Mouse (Mus musculus) left cerebral cortex, postnatal 10 days (tissue): ENCODE measurements around the gene Iqce. TPM values are rescaled to one million over a fixed set of nuclear protein-coding genes. Genes with fewer than 3 reads are reported as not detected.

Source experiments
- DNase-seq, 2 experiments: peaks; one replicate each; pipeline ENCODE4 v3.0.0; 2021 to 2022; ENCODE audit warnings: low spot score in 2 of 2, mixed read lengths in 1 of 2; ENCODE audit errors: extremely low spot score in 1 of 2
- intact Hi-C: fragments of 180-260 bp; cut with DNase I; formaldehyde crosslinking; loops from one replicate; pipeline ENCODE4 v1.15.1; 2025
- total RNA-seq, 2 experiments: library from RNA; stranded (reverse); gene quantifications; 2 replicates each; pipeline ENCODE4 v1.2.3; 2021

Iqce gene
- total RNA-seq: 10 to 100 TPM; 50.8 to 60.9 TPM

DNA sequence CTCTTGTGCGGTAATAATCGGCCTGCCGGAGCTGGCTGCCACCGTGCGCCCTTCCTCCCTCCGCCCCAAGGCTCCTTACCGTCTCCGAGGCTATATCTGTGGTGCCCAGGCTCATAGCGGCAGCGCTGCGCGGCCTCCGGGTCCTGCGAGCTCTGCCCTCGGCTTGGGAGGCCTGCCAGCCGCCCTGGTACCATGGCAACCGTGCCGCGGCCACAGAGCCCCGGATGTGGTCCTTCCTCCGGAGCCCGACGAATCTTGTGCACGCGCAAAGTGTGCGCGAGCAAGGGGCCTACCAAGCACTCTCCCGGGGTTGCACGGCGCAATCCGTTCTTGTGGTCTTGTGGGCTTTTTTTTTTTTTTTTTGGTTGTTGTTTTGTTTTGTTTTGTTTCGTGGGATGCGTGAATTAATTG lies at the start of gene Iqce:
Gene Iqce, minus strand, starts transcription at position 276 of the 411 bp plus-strand sequence.
- intact Hi-C loops: no loop called here
- peak; percentile 93 to 97 for DNase-seq

DNA sequence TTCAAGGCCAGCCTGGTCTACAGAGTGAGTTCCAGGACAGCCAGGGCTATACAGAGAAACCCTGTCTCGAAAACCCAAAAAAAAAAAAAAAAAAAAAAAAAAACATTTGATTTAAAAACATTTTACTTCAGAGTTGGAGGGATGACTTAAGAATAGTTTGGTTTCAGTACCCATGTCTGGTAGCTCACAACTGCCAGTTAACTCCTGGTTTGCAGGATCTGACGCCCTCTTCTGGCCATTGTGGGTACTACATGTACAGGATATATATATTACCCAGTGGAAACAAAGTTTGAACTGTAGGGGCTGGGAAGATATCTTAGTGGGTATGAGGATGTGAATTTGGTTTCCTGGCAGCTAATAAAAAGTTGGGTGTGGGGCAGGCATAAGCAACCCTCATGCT lies 48.7 kb upstream of the Iqce start:
- intact Hi-C loops: loop anchor here (5.0 kb wide), 1 partner anchor 214 kb away; no protein-coding TSS in a partner anchor
- no peak for DNase-seq

DNA sequence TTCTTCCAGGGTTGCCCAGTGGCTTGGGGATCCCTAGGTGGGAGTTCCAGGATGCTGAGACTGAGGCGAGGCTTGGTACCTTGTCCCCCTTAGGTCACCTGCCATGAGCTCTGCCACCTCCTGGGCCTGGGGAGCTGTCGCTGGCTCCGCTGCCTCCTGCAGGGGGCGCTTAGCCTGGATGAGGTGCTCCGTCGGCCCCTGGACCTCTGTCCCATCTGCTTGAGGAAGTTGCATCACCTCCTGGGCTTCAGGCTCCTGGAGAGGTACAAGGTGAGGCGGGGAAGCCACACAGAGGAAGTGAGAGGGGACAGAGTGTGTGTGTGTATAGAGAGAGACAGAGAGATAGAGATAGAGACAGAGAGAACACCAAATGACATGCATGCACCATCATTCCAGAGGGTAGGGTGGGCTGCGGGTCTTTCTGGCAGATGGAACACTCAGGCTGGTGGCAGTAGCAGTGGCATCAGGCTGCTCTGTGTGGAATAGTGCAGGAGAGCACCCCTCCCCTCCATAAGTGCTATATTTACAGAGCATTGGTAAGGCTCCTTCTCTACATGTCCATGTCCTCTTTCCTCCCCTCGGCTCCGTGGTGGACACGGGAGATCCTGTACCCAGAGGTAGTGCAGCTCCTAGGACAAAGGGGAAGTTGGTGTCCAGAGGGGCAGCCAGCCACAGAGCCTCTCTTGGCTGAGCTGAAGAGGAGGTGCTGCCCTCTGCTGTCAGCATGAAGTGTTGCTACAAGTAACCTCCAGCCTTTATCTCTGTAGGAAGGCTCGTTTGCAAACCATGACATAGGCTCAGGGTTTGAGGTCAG lies 47.1 kb upstream of the Iqce start:
- intact Hi-C loops: no loop called here
- DNase-seq: peak in 1 of 2 experiments; percentile 84

DNA sequence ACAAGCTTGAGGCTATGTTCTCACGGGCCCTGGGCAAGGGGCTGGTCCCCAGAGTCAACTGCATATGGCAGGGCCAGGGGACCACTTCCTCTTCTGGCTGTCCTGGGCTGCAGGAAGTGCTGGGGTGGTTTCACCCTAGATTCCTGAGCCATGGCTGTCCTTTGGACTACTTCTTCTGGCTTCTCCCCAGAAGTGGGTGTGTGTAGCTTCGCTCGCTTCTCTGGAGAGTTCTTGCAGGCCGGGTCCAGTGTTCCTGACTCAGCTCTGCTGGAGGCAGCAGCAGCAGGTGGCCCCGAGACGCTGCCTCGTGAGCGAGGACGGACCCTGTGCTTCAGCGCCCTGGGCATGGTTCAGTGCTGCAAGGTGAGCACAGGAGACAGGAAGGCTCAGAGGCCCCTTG lies 46.2 kb upstream of the Iqce start:
- no peak for DNase-seq
- intact Hi-C loops: no loop called here

DNA sequence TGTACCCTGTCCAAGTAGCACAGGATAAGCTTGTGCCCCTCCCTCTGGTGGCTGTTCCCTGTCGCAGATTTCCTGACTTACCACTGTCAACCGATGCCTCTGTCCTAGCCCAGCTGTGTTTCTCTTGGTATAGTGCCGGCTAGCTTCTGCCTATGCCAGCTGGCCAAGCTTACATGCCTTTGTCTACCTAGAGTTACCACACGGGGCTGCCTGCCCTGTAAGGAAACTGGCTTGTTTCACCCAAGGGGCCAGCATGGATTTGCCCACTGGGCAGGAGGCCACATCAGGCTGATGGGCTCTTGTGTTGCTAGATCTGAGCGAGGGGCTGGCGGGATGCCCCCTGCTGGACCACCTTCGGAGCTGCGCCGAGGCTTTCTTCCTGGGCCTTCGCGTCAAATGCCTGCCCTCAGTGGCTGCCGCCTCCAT lies 41.5 kb upstream of the Iqce start:
- intact Hi-C loops: loop anchor here (5.0 kb wide), 1 partner anchor 36 kb away; the partner anchor contains the start of gene Brat1
- DNase-seq: no peak

DNA sequence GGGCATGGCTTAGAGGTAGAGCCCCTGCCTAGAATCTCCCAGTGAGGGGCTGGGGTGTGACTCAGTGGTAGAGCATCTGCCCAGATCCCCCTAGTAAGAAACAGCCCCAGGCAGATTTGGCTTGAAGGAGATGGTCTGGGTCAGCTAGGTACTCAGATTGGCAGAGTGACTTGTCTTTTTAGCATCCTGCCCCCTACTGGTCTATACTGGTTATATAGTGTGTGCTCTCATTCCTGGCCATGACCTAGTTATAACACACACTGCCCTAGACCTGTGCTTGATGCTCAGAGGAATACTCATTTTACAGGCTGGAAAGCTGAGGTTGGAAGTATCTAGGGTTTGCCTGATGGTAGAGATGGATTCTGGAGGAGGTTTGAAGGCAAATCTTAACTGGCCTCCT lies 39.7 kb upstream of the Iqce start:
- intact Hi-C loops: loop anchor here (5.0 kb wide), 1 partner anchor 35 kb away; the partner anchor contains the start of gene Brat1
- DNase-seq: no peak

DNA sequence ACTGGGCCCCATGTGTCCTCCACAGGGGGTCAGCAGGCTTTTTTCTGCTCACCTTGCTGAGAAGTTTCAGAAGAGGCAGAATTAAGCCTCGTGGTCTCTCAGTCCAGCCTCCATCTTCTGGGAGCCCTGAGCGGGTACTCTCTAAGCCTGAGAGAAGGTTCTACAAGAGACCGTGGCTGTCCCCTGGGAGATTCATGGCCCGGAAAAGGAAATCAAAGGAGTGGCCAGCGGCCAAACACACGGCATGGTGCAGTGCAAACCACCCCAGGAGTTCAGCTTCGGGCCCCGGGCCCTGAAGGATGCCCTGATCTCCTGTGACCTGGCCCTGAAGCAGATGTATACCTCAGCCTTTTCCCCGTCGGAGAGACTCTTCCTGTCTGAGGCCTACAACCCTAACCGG lies 38.9 kb upstream of the Iqce start:
- peak in 1 of 2 experiments; percentile 74 for DNase-seq
- intact Hi-C loops: loop anchor here (5.0 kb wide), 1 partner anchor 34 kb away; the partner anchor contains the start of gene Brat1

DNA sequence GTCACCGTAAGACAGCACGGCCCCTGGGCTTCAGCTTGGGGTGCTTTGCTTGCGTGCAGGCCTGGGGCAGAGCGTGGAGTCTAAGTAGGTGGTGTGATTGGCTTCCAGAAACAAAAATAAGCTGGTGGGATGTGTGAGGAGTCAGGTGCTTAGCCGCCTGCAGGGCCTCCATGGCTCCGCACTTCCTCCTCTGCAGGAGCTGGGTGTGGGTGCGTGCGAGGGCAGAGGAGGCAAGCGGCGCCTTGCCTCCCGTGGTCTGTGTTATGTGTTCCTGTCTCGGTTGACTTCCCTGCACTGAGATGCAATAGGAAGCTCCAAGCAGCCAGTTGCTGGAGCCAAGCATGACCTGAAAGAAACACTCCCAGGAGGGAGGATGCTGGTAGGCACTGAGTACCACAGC lies 37.6 kb upstream of the Iqce start:
- intact Hi-C loops: loop anchor here (5.0 kb wide), 1 partner anchor 33 kb away; the partner anchor contains the start of gene Brat1
- DNase-seq: no peak

DNA sequence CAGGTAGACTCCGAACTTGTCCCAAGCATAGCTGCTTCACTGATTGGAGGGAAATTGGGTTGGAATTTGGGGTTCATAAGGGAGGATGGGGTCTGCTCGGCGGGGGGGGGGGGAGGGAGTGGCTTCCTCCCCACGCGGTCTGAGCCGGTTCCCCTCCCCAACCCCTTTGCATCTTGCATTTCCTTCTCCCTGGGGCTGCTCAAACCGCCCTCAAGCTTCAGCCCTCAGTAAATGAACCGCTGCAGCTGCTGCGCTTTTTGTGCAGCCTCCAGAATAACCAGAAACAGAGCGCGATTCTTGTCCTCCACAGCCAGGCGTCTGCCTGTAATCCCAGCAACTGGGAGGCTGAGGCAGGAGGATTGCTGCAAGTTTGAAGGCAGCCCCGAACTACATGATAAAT lies 34.0 kb upstream of the Iqce start:
- intact Hi-C loops: no loop called here
- DNase-seq: no peak

DNA sequence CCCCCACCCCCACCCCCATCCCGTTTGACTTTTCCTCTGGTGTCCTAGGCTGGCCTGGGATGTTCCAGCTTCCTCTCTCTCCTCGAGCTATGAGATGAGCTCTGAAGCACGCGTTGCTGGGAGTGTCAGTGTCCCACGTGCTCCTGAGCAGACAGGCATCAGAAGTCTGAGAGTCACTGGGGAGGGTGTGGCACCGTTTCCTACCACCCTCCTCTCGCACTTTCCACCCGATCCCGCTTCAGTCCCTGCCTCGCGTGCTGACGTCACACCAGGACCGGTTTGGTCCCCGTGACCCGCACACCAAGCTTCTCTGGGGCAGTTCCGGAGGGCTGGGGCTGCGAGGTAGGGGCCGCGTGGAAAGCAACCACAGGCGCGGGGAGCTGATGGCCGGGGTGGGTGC lies 33.1 kb upstream of the Iqce start:
- intact Hi-C loops: no loop called here
- no peak for DNase-seq

DNA sequence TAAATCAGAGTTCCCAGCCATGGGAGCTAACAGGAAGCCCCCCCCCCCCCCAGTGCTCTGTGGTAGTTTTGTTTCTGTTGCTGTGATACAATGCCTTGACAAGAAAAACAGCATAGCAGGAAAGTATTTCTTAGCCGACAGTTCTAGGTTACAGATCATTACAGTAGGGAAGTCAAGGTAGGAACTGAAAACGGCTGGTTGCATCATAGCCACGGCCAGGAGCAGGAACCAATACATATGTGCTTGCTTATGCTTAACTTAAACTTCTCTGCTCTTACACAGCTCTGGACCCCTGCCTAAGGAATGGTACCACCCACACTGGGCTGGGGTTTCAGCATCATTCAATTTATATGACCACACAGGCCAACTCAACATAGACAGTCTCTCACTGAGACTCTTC lies 31.2 kb upstream of the Iqce start:
- DNase-seq: no peak
- intact Hi-C loops: no loop called here

DNA sequence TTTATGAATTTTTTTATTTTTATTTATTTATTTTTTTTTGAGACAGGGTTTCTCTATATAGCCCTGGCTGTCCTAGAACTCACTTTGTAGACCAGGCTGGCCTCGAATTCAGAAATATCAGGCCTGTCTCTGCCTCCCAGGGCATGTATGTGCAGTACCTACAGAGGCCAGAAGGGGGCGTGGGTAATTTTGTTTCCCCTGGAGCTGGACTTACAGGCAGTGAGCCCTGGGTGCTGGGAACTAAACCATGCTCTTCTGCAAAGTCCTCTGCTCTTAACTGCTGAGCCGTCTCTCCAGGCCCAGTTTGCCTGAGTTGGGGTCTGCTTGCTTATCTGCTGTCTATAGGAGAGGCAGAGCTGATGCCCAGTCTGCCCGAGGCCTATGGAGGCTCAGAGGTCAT lies 30.0 kb upstream of the Iqce start:
- intact Hi-C loops: no loop called here
- no peak for DNase-seq

DNA sequence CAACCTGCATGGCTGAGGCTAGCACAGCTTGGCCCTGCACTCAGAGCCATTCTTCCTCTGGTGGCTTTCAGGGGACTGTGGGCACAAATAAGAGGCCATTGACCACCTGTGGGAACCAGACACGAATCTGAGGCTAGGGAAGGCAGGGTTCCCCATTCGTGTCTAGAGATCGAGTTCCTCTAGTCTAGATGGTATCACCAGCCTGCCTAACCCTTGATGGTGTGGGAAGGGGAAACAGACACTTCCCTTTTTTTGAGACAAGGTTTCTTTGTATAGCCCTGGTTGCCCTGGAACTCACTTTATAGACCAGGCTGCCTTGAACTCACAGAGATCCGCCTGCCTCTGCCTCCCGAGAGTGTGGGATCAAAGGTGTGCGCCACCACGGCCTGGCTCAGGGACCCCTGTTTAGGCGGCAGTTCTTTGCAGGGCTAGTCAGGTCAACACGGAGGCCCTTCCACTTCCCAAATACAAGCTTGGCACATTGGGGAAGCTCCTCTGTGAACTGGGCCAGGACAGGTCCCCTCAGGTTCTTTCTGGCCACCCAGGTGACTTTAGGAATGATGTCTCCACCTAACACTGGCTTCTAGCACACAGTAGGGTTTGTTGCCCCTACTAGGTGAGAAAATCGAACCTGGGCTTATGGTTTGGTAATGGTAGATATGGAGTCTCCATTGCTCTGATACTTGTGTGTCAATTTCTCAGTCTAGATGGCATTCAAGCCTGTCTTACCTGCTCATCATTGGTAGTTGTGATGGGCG lies 29.0 kb upstream of the Iqce start:
- DNase-seq: no peak
- intact Hi-C loops: no loop called here

DNA sequence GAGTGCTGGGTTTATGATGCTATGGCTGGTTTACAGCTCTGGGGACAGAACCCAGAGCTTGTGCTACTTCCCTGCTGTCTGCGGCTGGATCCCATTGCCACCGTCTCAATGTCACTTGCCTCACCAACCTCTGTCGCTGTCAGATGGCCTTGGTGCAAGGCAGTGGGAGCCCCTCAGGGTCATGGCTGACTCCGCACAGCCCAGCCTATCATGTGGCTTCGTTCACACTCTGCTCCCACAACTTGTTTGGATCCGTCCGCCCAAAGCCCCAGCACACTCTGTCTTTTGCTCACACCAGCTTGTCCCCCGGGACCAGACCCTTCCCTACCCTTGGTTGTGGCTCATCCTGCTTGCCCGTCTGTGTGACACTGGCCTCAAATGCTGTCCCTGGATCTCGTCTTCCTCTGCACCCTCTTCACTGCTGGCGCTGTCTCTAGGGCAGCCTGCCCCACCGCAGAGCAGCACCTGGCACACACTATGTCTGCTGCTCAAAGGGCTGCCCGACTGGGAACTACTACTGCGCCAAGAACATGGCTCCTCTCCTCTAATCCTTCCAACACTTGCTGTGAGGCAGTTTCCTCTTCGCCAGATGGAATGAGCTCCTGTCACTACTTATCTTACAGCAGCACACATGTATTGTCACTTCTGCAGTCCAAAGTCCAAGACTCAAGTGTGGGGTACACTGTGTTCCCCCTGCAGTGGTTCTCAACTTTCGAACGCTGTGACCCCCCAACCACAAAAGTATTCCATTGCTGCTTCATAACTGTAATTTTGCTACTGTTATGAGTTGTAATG lies 25.0 kb upstream of the Iqce start:
- intact Hi-C loops: no loop called here
- no peak for DNase-seq

DNA sequence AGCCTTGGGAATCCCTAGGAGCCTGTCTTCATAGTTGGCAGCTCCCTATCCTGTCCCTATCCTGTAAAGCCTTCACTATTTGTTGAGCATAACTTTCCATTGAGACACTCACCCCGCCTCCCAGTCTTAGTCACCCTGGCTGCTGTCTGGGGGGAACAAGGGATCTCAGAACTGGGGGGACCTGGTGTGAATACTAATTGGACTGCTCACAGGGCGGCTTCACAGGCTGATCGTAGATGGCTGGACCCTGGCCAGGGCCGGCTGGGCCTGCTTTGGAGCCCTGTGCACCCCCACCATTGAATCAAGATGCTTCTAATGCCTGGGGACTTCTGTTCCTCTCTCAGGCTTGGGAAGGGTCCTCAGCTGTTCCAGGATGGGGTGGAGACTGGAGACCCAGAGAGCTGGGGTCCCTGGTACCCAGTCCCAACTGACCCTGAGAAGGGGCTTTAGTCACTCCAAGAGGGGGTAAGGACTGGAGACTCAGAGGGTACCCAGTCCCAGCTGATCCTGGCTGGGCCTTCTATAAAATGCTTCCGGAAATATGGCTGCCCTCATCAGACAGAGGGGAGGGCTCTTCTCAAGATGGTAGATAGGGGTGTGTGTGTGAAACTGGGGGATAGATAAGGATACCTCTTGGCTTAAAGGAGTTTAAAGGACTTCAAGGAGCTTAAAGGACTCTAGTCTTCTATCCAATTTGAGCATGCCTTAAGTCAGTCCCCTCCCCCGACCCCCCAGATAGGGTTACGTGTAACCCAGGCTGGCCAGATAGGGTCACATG lies 24.1 kb upstream of the Iqce start:
- intact Hi-C loops: no loop called here
- DNase-seq: peak; percentile 73 to 83

DNA sequence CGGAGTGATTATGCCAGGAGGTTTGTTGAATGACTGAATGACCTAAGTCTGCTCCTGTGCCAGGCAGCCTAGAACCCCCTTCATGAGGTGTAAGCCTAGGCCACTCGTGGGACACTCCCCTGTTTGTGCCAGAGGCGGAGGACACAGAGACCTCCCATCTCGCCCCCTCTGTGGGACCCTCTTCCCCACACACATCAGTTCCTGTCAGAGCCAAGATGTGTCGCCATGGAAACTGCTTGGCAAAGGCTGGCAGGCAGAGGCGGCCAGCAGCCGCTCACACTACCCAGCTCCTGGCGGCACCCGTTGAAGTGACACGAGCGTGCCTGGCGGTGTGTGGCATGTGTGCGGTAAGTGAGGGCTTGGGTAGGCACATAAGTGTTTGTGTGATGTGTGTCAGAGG lies 21.6 kb upstream of the Iqce start, which contains the start of gene Amz1:
Gene Amz1, plus strand, starts transcription at position 306 of the 400 bp plus-strand sequence.
- intact Hi-C loops: no loop called here
- DNase-seq: peak; percentile 77 to 83

DNA sequence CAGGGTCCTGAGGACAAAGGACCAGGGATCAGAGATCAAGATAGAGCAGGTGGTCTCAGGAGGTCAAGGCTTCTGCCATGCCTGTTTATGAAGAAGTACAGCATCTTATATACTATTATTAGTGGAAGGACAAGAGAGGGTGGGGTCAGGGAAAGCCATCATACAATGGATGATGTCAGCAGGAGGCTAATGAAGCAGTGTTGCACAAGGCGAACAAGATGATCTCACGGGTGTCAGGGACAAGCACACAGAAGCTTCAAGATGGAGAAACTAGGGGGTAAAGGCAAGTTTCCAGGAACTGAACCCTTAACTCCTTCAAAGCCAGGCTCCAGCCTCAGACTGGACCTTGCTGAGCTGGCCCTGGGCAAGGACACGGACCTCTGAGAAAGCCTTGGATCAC lies 19.9 kb upstream of the Iqce start:
- intact Hi-C loops: no loop called here
- no peak for DNase-seq

DNA sequence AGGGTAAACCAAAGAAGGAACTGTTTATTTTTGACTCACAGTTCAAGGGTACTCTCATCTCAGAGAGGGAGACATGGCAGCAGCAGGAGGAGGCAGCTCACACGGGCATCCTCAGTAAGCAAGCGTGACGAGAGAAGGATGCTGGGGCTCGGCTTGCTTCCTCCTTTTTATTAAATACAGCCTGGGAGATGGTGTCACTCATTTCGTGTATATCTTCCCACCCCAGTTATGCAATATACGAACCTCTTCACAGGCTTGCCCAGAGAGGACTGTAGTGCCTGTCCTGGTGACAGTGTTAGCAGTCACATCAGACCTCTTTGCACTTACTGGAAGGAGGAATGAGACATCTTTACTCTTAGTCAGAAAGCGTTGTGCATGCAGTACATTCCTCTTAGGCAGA lies 18.6 kb upstream of the Iqce start:
- intact Hi-C loops: no loop called here
- no peak for DNase-seq
